In the genomic region with DNA sequence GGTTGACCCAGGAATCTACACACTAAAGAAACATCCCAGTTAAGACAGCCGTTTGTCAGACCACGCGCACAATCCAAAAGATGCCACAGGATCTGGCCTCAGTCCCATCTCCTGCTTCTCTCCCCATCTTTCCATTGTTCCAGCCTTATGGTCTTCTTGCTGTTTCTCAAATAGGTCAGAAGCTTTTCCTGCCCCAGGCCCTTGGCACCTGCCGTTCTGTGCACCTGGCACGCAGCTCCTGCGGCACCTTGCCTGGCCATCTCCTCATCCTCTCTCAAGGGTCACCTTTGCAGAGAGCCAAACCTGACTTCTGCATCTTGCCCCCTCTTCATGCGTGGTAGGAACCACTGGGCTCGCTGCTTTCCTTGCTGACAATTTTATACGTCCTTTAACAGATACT, we compare ENCODE assay signal across 15 mouse cellular contexts.
DNase-seq lines count a peak whose midpoint lies in the region; ATAC-seq and TF ChIP-seq lines count a peak whose summit lies in the region.
"Had no signal": no experiment of that assay in that cellular context is flagged by ENCODE, and none has a peak within 500 bp of the region (broad histone marks: within the 10 kb centered on the region; RNA-seq: fewer than 3 reads in every experiment).

No protein-coding gene starts in this region.

- H3K4me1 ChIP-seq in hindbrain, embryonic 13.5 days (replicated peaks), result peaks cover 45% of the 10 kb centered on the region
- peaks cover 14% of the 10 kb centered on the region for H3K4me1 ChIP-seq in hindbrain, embryonic 16.5 days (ENCODE audit: control insufficient read depth, insufficient read depth, low read depth, low read length)
- H3K4me1 ChIP-seq in cerebellum, adult 2 months (ENCODE audit: control insufficient read depth, insufficient read depth, low read length), result peaks cover 22% of the 10 kb centered on the region; the same call in 1 of the 2 replicates
- H3K4me1 ChIP-seq in hindbrain, embryonic 15.5 days (replicated peaks), result peaks cover 20% of the 10 kb centered on the region
- H3K4me1 ChIP-seq: stomach, embryonic 15.5 days had no signal

- no peaks in the 10 kb centered on the region for H3K9me3 ChIP-seq in hindbrain, embryonic 13.5 days
- H3K9me3 ChIP-seq in hindbrain, embryonic 16.5 days (ENCODE audit: control insufficient read depth, low read length), result no peaks in the 10 kb centered on the region
- H3K9me3 ChIP-seq in hindbrain, embryonic 15.5 days, result no peaks in the 10 kb centered on the region
- H3K9me3 ChIP-seq: embryonic facial prominence, embryonic 15.5 days; heart, embryonic 15.5 days; stomach, embryonic 15.5 days had no signal

- no peak overlapping the region for H3K4me3 ChIP-seq in hindbrain, embryonic 13.5 days
- H3K4me3 ChIP-seq in hindbrain, embryonic 16.5 days (ENCODE audit: low read length), result no peak overlapping the region
- no peak overlapping the region for H3K4me3 ChIP-seq in cerebellum, adult 2 months (replicated peaks; ENCODE audit: insufficient read depth, low read depth, low read length)
- H3K4me3 ChIP-seq in hindbrain, embryonic 15.5 days, result no peak overlapping the region
- H3K4me3 ChIP-seq: embryonic facial prominence, embryonic 15.5 days; heart, embryonic 15.5 days; stomach, embryonic 15.5 days had no signal

- no peaks in the 10 kb centered on the region for H3K36me3 ChIP-seq in hindbrain, embryonic 13.5 days
- H3K36me3 ChIP-seq in hindbrain, embryonic 16.5 days (ENCODE audit: control insufficient read depth, insufficient read depth, low read length), result no peaks in the 10 kb centered on the region; the same call in 1 of the 2 replicates
- H3K36me3 ChIP-seq in hindbrain, embryonic 15.5 days, result no peaks in the 10 kb centered on the region; the same call in 1 of the 2 replicates
- H3K36me3 ChIP-seq: embryonic facial prominence, embryonic 15.5 days; heart, embryonic 15.5 days; stomach, embryonic 15.5 days had no signal

- H3K27ac ChIP-seq in hindbrain, embryonic 13.5 days, result peak overlapping the region; percentile 68
- no peak overlapping the region; the same call in 1 of the 2 replicates for H3K27ac ChIP-seq in hindbrain, embryonic 16.5 days (ENCODE audit: low read depth, low read length)
- H3K27ac ChIP-seq in cerebellum, adult 2 months (ENCODE audit: insufficient read depth, low read length), result peak overlapping the region; percentile 47; the same call in 1 of the 2 replicates
- peak overlapping the region; percentile 60 for H3K27ac ChIP-seq in hindbrain, embryonic 15.5 days (replicated peaks)
- H3K27ac ChIP-seq: embryonic facial prominence, embryonic 15.5 days; heart, embryonic 15.5 days; stomach, embryonic 15.5 days had no signal

- no peak overlapping the region for H3K4me2 ChIP-seq in hindbrain, embryonic 13.5 days
- no peak overlapping the region for H3K4me2 ChIP-seq in hindbrain, embryonic 16.5 days (ENCODE audit: low read length)
- no peak overlapping the region for H3K4me2 ChIP-seq in hindbrain, embryonic 15.5 days
- H3K4me2 ChIP-seq: embryonic facial prominence, embryonic 15.5 days; heart, embryonic 15.5 days; stomach, embryonic 15.5 days had no signal

- intact Hi-C loops in heart, postnatal 25 days (cut with DNase I), result no loop called here

- H3K27me3 ChIP-seq in hindbrain, embryonic 13.5 days, result no peaks in the 10 kb centered on the region
- no peaks in the 10 kb centered on the region for H3K27me3 ChIP-seq in hindbrain, embryonic 16.5 days (replicated peaks; ENCODE audit: control insufficient read depth, insufficient read depth, low read length)
- no peaks in the 10 kb centered on the region for H3K27me3 ChIP-seq in cerebellum, adult 2 months (ENCODE audit: control insufficient read depth, insufficient read depth, low read length)
- H3K27me3 ChIP-seq in hindbrain, embryonic 15.5 days, result no peaks in the 10 kb centered on the region
- H3K27me3 ChIP-seq: embryonic facial prominence, embryonic 15.5 days; Patski; stomach, embryonic 15.5 days had no signal

- TF ChIP-seq CTCF in cerebellum, adult 2 months (IDR thresholded peaks at IDR 0.05; ENCODE audit: borderline replicate concordance, insufficient read depth, low read depth, low read length), result no peak

- DNase-seq in cerebellum, adult 11 months, result peak; percentile 55
- peak; percentile 71 to 80 for DNase-seq in cerebellum, adult 2 months
- no peak for DNase-seq in heart, postnatal 25 days (ENCODE audit: low spot score)
- DNase-seq in layer of hippocampus, adult 9-10 months (ENCODE audit: low spot score), result no peak
- DNase-seq: gastrocnemius, postnatal 10 days; right cerebral cortex, adult 18-20 months; spleen, adult 18-20 months had no signal

- no peak for TF ChIP-seq POLR2A in cerebellum, adult 2 months (IDR thresholded peaks at IDR 0.05; ENCODE audit: borderline replicate concordance, insufficient read depth, low read length)

- ATAC-seq in hindbrain, embryonic 13.5 days (ENCODE audit: low FRiP score), result no peak
- ATAC-seq in hindbrain, embryonic 16.5 days, result no peak
- no peak; the same call in 1 of the 2 replicates for ATAC-seq in hindbrain, embryonic 15.5 days (ENCODE audit: low FRiP score, low read depth)
- ATAC-seq: activated CD4-positive, CD25-positive, alpha-beta regulatory T cell, adult 4 months; Patski had no signal

- H3K9ac ChIP-seq in hindbrain, embryonic 13.5 days, result no peak overlapping the region; the same call in 1 of the 2 replicates
- H3K9ac ChIP-seq in hindbrain, embryonic 16.5 days (ENCODE audit: low read depth, low read length), result no peak overlapping the region
- no peak overlapping the region for H3K9ac ChIP-seq in hindbrain, embryonic 15.5 days
- H3K9ac ChIP-seq: embryonic facial prominence, embryonic 15.5 days; heart, embryonic 15.5 days; stomach, embryonic 15.5 days had no signal

- 93% methylated on average over 9 of the region's 9 CpGs for WGBS in hindbrain, embryonic 13.5 days
- WGBS in hindbrain, embryonic 16.5 days, result 84% methylated on average over 9 of the region's 9 CpGs
- WGBS in cerebellum, adult 2 months, result 24% methylated on average over 9 of the region's 9 CpGs
- 80% methylated on average over 9 of the region's 9 CpGs for WGBS in hindbrain, embryonic 15.5 days

Comparison
In these comparisons a context has a peak if more than half of its experiments do, and no peak if none do; other contexts are left out.
1. DNase-seq: peak in cerebellum, adult 11 months (single experiment) and cerebellum, adult 2 months (2 of 2); none in heart, postnatal 25 days (single experiment) and layer of hippocampus, adult 9-10 months (single experiment).